Mouse (Mus musculus): ENCODE results near the gene Olfr1394. TPM values are rescaled to one million over a fixed set of nuclear protein-coding genes. Genes with fewer than 3 reads are reported as not detected.
A peak's percentile ranks its signal among the peaks of the same experiment; 100 is the strongest.

The Olfr1394 gene
- polyA plus RNA-seq, 1 experiment from 2014 or later = not detected

- Histone ChIP-seq H3K36me3 (peaks cover under 1% of the 10 kb centered on the region; the same call in 1 of the 2 replicates), H3K4me3 (no peak overlapping the region), H3K27ac (no peak overlapping the region), H3K4me1 (peaks cover 13% of the 10 kb centered on the region), H3K9me3 (no peaks in the 10 kb centered on the region), H3K27me3 (ENCODE audit: insufficient read depth, poor library complexity, severe bottlenecking) (no peaks in the 10 kb centered on the region)
- DNase-seq (ENCODE audit: low spot score) = no peak
These were observed 47.0 kb downstream of the Olfr1394 start for GRCm38 (mm10) chr11:49201142-49201541.

- H3K4me1 ChIP-seq = peaks cover 17% of the 10 kb centered on the region
- H3K36me3 ChIP-seq = peaks cover 9% of the 10 kb centered on the region; the same call in 1 of the 2 replicates
- H3K9me3 ChIP-seq = no peaks in the 10 kb centered on the region
- peak overlapping the region; percentile 100 for H3K27ac ChIP-seq
- 59% methylated on average over 2 of the region's 2 CpGs for WGBS
- H3K4me3 ChIP-seq = peak overlapping the region; percentile 86
- H3K27me3 ChIP-seq (ENCODE audit: insufficient read depth, poor library complexity, severe bottlenecking) = no peaks in the 10 kb centered on the region
- DNase-seq (ENCODE audit: low spot score) = no peak
These were observed 47.9 kb downstream of the Olfr1394 start for GRCm38 (mm10) chr11:49202071-49202470.

GRCm38 (mm10) chr11:49202523-49203061 is 48.4 kb downstream of the Olfr1394 start:
- DNase-seq (ENCODE audit: low spot score) = peak; percentile 73
- Histone ChIP-seq H3K4me1 (peaks cover 17% of the 10 kb centered on the region), H3K27me3 (ENCODE audit: insufficient read depth, poor library complexity, severe bottlenecking) (no peaks in the 10 kb centered on the region), H3K27ac (peak overlapping the region; percentile 100), H3K4me3 (peak overlapping the region; percentile 86), H3K36me3 (peaks cover 14% of the 10 kb centered on the region), H3K9me3 (no peaks in the 10 kb centered on the region)
- WGBS = 3% methylated on average over 10 of the region's 10 CpGs

GRCm38 (mm10) chr11:49203129-49203768 is 49.1 kb downstream of the Olfr1394 start, which contains the start of gene Zfp62:
Gene Zfp62 (plus strand): TSS chr11:49203292.
- Histone ChIP-seq H3K9me3 (no peaks in the 10 kb centered on the region), H3K4me1 (peaks cover 17% of the 10 kb centered on the region), H3K36me3 (peaks cover 16% of the 10 kb centered on the region), H3K4me3 (peak within 1 kb of the TSS; percentile 86), H3K27ac (peak within 1 kb of the TSS; percentile 100), H3K27me3 (ENCODE audit: insufficient read depth, poor library complexity, severe bottlenecking) (no peaks in the 10 kb centered on the region)
- peak; percentile 97 for DNase-seq (ENCODE audit: low spot score)
- WGBS = under 1% methylated on average over 34 of the region's 47 CpGs

- Histone ChIP-seq H3K36me3 (peaks cover 16% of the 10 kb centered on the region), H3K9me3 (no peaks in the 10 kb centered on the region), H3K27me3 (ENCODE audit: insufficient read depth, poor library complexity, severe bottlenecking) (no peaks in the 10 kb centered on the region), H3K27ac (peak overlapping the region; percentile 100), H3K4me1 (peaks cover 17% of the 10 kb centered on the region), H3K4me3 (peak overlapping the region; percentile 86)
- peak; percentile 89 for DNase-seq (ENCODE audit: low spot score)
- under 1% methylated on average over 24 of the region's 24 CpGs for WGBS
These were observed 49.8 kb downstream of the Olfr1394 start for GRCm38 (mm10) chr11:49203771-49204497.

- Histone ChIP-seq H3K4me3 (peak overlapping the region; percentile 86), H3K27ac (no peak overlapping the region; the same call in 1 of the 2 replicates)
- WGBS = 72% methylated on average over 6 of the region's 6 CpGs
These were observed 51.0 kb downstream of the Olfr1394 start for GRCm38 (mm10) chr11:49205080-49205590.

GRCm38 (mm10) chr11:49207495-49207894 is 53.3 kb downstream of the Olfr1394 start:
- 88% methylated on average over 1 of the region's 1 CpGs for WGBS
- Histone ChIP-seq H3K36me3 (peaks cover 16% of the 10 kb centered on the region), H3K27me3 (ENCODE audit: insufficient read depth, poor library complexity, severe bottlenecking) (no peaks in the 10 kb centered on the region), H3K4me1 (0 out of 2 replicates have a peak, but pooled peaks cover 11% of the 10 kb centered on the region), H3K4me3 (no peak overlapping the region), H3K9me3 (no peaks in the 10 kb centered on the region), H3K27ac (no peak overlapping the region)
- no peak for DNase-seq (ENCODE audit: low spot score)

More at GRCm38 (mm10) chr11:49205080-49205590, 51.0 kb downstream of the Olfr1394 start:
- Histone ChIP-seq H3K9me3 (no peaks in the 10 kb centered on the region), H3K4me1 (peaks cover 17% of the 10 kb centered on the region), H3K36me3 (peaks cover 16% of the 10 kb centered on the region), H3K27me3 (ENCODE audit: insufficient read depth, poor library complexity, severe bottlenecking) (no peaks in the 10 kb centered on the region)
- DNase-seq (ENCODE audit: low spot score) = no peak

Other genes with a start within 250 kb of the Olfr1394 start
- 1.9 and 2.0 TPM in 2 replicates for gene Psme2b, start 208.2 kb upstream of the Olfr1394 start, polyA plus RNA-seq (2016; fragmentation: Nextera tagmentation; extraction: Ambion mirVana)
- gene Olfr56, start 175.5 kb upstream of the Olfr1394 start, polyA plus RNA-seq (2016; fragmentation: Nextera tagmentation; extraction: Ambion mirVana) = not detected in 2 replicates
- gene 9930111J21Rik1, start 175.0 kb upstream of the Olfr1394 start, polyA plus RNA-seq (2016; fragmentation: Nextera tagmentation; extraction: Ambion mirVana) = 0.11 TPM in 1 of 2 replicates, not detected in the other
- gene Gm12185, start 162.2 kb upstream of the Olfr1394 start, polyA plus RNA-seq (2016; fragmentation: Nextera tagmentation; extraction: Ambion mirVana) = not detected in 2 replicates
- 0.34 TPM in 1 of 2 replicates, not detected in the other for gene Tgtp1, start 160.2 kb upstream of the Olfr1394 start, polyA plus RNA-seq (2016; fragmentation: Nextera tagmentation; extraction: Ambion mirVana)
- 0.05 and 0.09 TPM in 2 replicates for gene 9930111J21Rik2, start 103.1 kb upstream of the Olfr1394 start, polyA plus RNA-seq (2016; fragmentation: Nextera tagmentation; extraction: Ambion mirVana)
- not detected in 2 replicates for gene Tgtp2, start 90.2 kb upstream of the Olfr1394 start, polyA plus RNA-seq (2016; fragmentation: Nextera tagmentation; extraction: Ambion mirVana)
- gene Ifi47, start 77.8 kb upstream of the Olfr1394 start, polyA plus RNA-seq (2016; fragmentation: Nextera tagmentation; extraction: Ambion mirVana) = 0.30 and 0.33 TPM in 2 replicates
- not detected in 2 replicates for gene Olfr1396, start 39.5 kb upstream of the Olfr1394 start, polyA plus RNA-seq (2016; fragmentation: Nextera tagmentation; extraction: Ambion mirVana)
- gene Olfr1395, start 12.1 kb upstream of the Olfr1394 start, polyA plus RNA-seq (2016; fragmentation: Nextera tagmentation; extraction: Ambion mirVana) = not detected in 2 replicates
- gene Btnl9, start 32.8 kb downstream of the Olfr1394 start, polyA plus RNA-seq (2016; fragmentation: Nextera tagmentation; extraction: Ambion mirVana) = 0.11 and 0.23 TPM in 2 replicates
- gene Zfp62, start 48.9 kb downstream of the Olfr1394 start, polyA plus RNA-seq (2016; fragmentation: Nextera tagmentation; extraction: Ambion mirVana) = 32.8 and 34.6 TPM in 2 replicates
- gene Mgat1, start 89.8 kb downstream of the Olfr1394 start, polyA plus RNA-seq (2016; fragmentation: Nextera tagmentation; extraction: Ambion mirVana) = 41.1 and 46.9 TPM in 2 replicates
- not detected in 2 replicates for gene Olfr1393, start 123.9 kb downstream of the Olfr1394 start, polyA plus RNA-seq (2016; fragmentation: Nextera tagmentation; extraction: Ambion mirVana)
- not detected in 2 replicates for gene Olfr1392, start 130.9 kb downstream of the Olfr1394 start, polyA plus RNA-seq (2016; fragmentation: Nextera tagmentation; extraction: Ambion mirVana)
- not detected in 2 replicates for gene Olfr10, start 150.4 kb downstream of the Olfr1394 start, polyA plus RNA-seq (2016; fragmentation: Nextera tagmentation; extraction: Ambion mirVana)
- gene Olfr1391, start 168.4 kb downstream of the Olfr1394 start, polyA plus RNA-seq (2016; fragmentation: Nextera tagmentation; extraction: Ambion mirVana) = not detected in 2 replicates
- gene Olfr1390, start 180.8 kb downstream of the Olfr1394 start, polyA plus RNA-seq (2016; fragmentation: Nextera tagmentation; extraction: Ambion mirVana) = not detected in 2 replicates